Mouse (Mus musculus): ENCODE data around the gene Glt1d1. TPM values are rescaled to one million over a fixed set of nuclear protein-coding genes. Genes with fewer than 3 reads are reported as not detected.

The Glt1d1 gene
- total and polyA plus RNA-seq, 3 experiments: 0.19 TPM; not detected in 2

GRCm38 (mm10) chr5:127631671-127632070 is 391 bp upstream of the Glt1d1 start (continued):
- no peak for TF ChIP-seq NRF1 (IDR thresholded peaks at IDR 0.05; ENCODE audit: insufficient read depth, low read depth, low read length, poor library complexity, severe bottlenecking)

GRCm38 (mm10) chr5:127633188-127633587 is 1.1 kb downstream of the Glt1d1 start:
- Histone ChIP-seq H3K27ac (ENCODE audit: control insufficient read depth, low read depth, low read length) (no peak overlapping the region), H3K9me3 (replicated peaks; ENCODE audit: insufficient read depth, low read length) (no peaks in the 10 kb centered on the region), H3K4me1 (ENCODE audit: control insufficient read depth in 1 of 2, insufficient read depth in 2 of 2, low read length in 2 of 2) (no peaks in the 10 kb centered on the region), H3K9ac (ENCODE audit: control insufficient read depth, low read depth, low read length, poor library complexity, severe bottlenecking) (no peak overlapping the region), H3K79me2 (ENCODE audit: control insufficient read depth, insufficient read depth, low read length, poor library complexity) (no peaks in the 10 kb centered on the region), H3K36me3 (ENCODE audit: control insufficient read depth in 1 of 2, insufficient read depth in 2 of 2, low read length in 2 of 2) (no peaks in the 10 kb centered on the region), H3K4me3 (ENCODE audit: control insufficient read depth in 1 of 2, insufficient read depth in 1 of 2, low read depth in 2 of 2, low read length in 2 of 2) (no peak overlapping the region), H3K27me3 (ENCODE audit: control insufficient read depth in 1 of 2, insufficient read depth in 2 of 2, low read length in 2 of 2) (no peaks in the 10 kb centered on the region)
- no peak for DNase-seq (ENCODE audit: low read depth, low spot score)
- TF ChIP-seq ZNF384 (IDR thresholded peaks at IDR 0.05; ENCODE audit: low read depth, low read length): no peak

GRCm38 (mm10) chr5:127633666-127634065 is 1.6 kb downstream of the Glt1d1 start:
- no peak overlapping the region for H3K27ac ChIP-seq (ENCODE audit: control insufficient read depth, low read depth, low read length)
- no peak for TF ChIP-seq UBTF (IDR thresholded peaks at IDR 0.05; ENCODE audit: borderline replicate concordance, insufficient read depth, low read depth, low read length)
- TF ChIP-seq ELF1 (IDR thresholded peaks at IDR 0.05; ENCODE audit: low read depth, low read length): no peak
- TF ChIP-seq MAZ (IDR thresholded peaks at IDR 0.05; ENCODE audit: low read depth, low read length): no peak
- TF ChIP-seq GATA1 (IDR thresholded peaks at IDR 0.05; ENCODE audit: low read depth, low read length): no peak
- no peak for TF ChIP-seq MEF2A (IDR thresholded peaks at IDR 0.05; ENCODE audit: extremely low read depth, insufficient replicate concordance, low read depth, low read length, poor library complexity, severe bottlenecking)
- no peak for TF ChIP-seq MAX (IDR thresholded peaks at IDR 0.05; ENCODE audit: low read length)
- TF ChIP-seq USF2 (IDR thresholded peaks at IDR 0.05; ENCODE audit: borderline replicate concordance in 1 of 2, insufficient read depth in 1 of 2, low read depth in 1 of 2, low read length in 2 of 2): no peak
- no peak for TF ChIP-seq MAFK (IDR thresholded peaks at IDR 0.05; ENCODE audit: borderline replicate concordance, low read depth, low read length)
- H3K36me3 ChIP-seq (ENCODE audit: control insufficient read depth in 1 of 2, insufficient read depth in 2 of 2, low read length in 2 of 2): no peaks in the 10 kb centered on the region
- no peak overlapping the region for H3K4me3 ChIP-seq (ENCODE audit: control insufficient read depth in 1 of 2, insufficient read depth in 1 of 2, low read depth in 2 of 2, low read length in 2 of 2)
- no peak overlapping the region for H3K9ac ChIP-seq (ENCODE audit: control insufficient read depth, low read depth, low read length, poor library complexity, severe bottlenecking)
- H3K79me2 ChIP-seq (ENCODE audit: control insufficient read depth, insufficient read depth, low read length, poor library complexity): no peaks in the 10 kb centered on the region
- no peaks in the 10 kb centered on the region for H3K4me1 ChIP-seq (ENCODE audit: control insufficient read depth in 1 of 2, insufficient read depth in 2 of 2, low read length in 2 of 2)
- DNase-seq (ENCODE audit: low read depth, low spot score): no peak
- H3K27me3 ChIP-seq (ENCODE audit: control insufficient read depth in 1 of 2, insufficient read depth in 2 of 2, low read length in 2 of 2): no peaks in the 10 kb centered on the region
- no peaks in the 10 kb centered on the region for H3K9me3 ChIP-seq (replicated peaks; ENCODE audit: insufficient read depth, low read length)

GRCm38 (mm10) chr5:127637622-127638021 is 5.6 kb downstream of the Glt1d1 start:
- Histone ChIP-seq H3K27ac (ENCODE audit: control insufficient read depth, low read depth, low read length) (no peak overlapping the region), H3K9ac (ENCODE audit: control insufficient read depth, low read depth, low read length, poor library complexity, severe bottlenecking) (no peak overlapping the region), H3K27me3 (ENCODE audit: control insufficient read depth in 1 of 2, insufficient read depth in 2 of 2, low read length in 2 of 2) (no peaks in the 10 kb centered on the region), H3K9me3 (replicated peaks; ENCODE audit: insufficient read depth, low read length) (no peaks in the 10 kb centered on the region), H3K36me3 (ENCODE audit: control insufficient read depth in 1 of 2, insufficient read depth in 2 of 2, low read length in 2 of 2) (no peaks in the 10 kb centered on the region), H3K79me2 (ENCODE audit: control insufficient read depth, insufficient read depth, low read length, poor library complexity) (no peaks in the 10 kb centered on the region), H3K4me3 (ENCODE audit: control insufficient read depth in 1 of 2, insufficient read depth in 1 of 2, low read depth in 2 of 2, low read length in 2 of 2) (no peak overlapping the region), H3K4me1 (ENCODE audit: control insufficient read depth in 1 of 2, insufficient read depth in 2 of 2, low read length in 2 of 2) (no peaks in the 10 kb centered on the region)
- DNase-seq (ENCODE audit: low read depth, low spot score): no peak
- TF ChIP-seq E2F4 (IDR thresholded peaks at IDR 0.05; ENCODE audit: borderline replicate concordance, low read depth, low read length) (no peak), ZKSCAN1 (IDR thresholded peaks at IDR 0.05; ENCODE audit: low read depth, low read length) (no peak), UBTF (IDR thresholded peaks at IDR 0.05; ENCODE audit: borderline replicate concordance, insufficient read depth, low read depth, low read length) (no peak), SIN3A (IDR thresholded peaks at IDR 0.05; ENCODE audit: low read length) (no peak), POLR2AphosphoS2 (IDR thresholded peaks at IDR 0.05; ENCODE audit: low read length) (no peak), MYC (IDR thresholded peaks at IDR 0.05; ENCODE audit: low read depth, low read length) (no peak), USF1 (IDR thresholded peaks at IDR 0.05; ENCODE audit: low read depth, low read length) (no peak), MAZ (IDR thresholded peaks at IDR 0.05; ENCODE audit: low read depth, low read length) (no peak), POLR2AphosphoS5 (IDR thresholded peaks at IDR 0.05; ENCODE audit: borderline replicate concordance, low read depth, low read length) (no peak), USF2 (IDR thresholded peaks at IDR 0.05; ENCODE audit: borderline replicate concordance in 1 of 2, insufficient read depth in 1 of 2, low read depth in 1 of 2, low read length in 2 of 2) (no peak), SMC3 (IDR thresholded peaks at IDR 0.05; ENCODE audit: low read depth, low read length) (no peak), JUND (IDR thresholded peaks at IDR 0.05; ENCODE audit: low read depth, low read length) (no peak), HCFC1 (IDR thresholded peaks at IDR 0.05; ENCODE audit: low read depth, low read length) (no peak), POLR2A (IDR thresholded peaks at IDR 0.05; ENCODE audit: control insufficient read depth in 1 of 2, insufficient read depth in 1 of 2, low read depth in 1 of 2, low read length in 2 of 2, poor library complexity in 1 of 2) (no peak), MAX (IDR thresholded peaks at IDR 0.05; ENCODE audit: low read length) (no peak), KAT2A (conservative IDR thresholded peaks at IDR 0.05; ENCODE audit: low read depth, low read length) (no peak), MAFK (IDR thresholded peaks at IDR 0.05; ENCODE audit: borderline replicate concordance, low read depth, low read length) (no peak), RCOR1 (IDR thresholded peaks at IDR 0.05; ENCODE audit: low read depth, low read length) (no peak)

Data from MEL (cell line).